Mouse (Mus musculus) limb, embryonic 10.5 days (tissue): Measurements from ENCODE around the gene Fkbp1a. TPM values are rescaled to one million over a fixed set of nuclear protein-coding genes. Genes with fewer than 3 reads are reported as not detected.

Experiments used
- DNase-seq: peaks from one replicate; pipeline ENCODE4 v3.0.0-alpha.2; 2017; ENCODE audit warnings: low spot score
- H3K27ac ChIP-seq: fragments of 300-500 bp; sonication (generic); 2 replicates; pipeline ENCODE4 v1.5.1; 2016; ENCODE audit warnings: mild to moderate bottlenecking
- H3K27me3 ChIP-seq: fragments of 300-500 bp; sonication (generic); 2 replicates; pipeline ENCODE4 v1.6.1; 2016; ENCODE audit warnings: low read depth, mild to moderate bottlenecking; ENCODE audit not compliant: poor library complexity, severe bottlenecking
- H3K36me3 ChIP-seq: fragments of 300-500 bp; sonication (generic); 2 replicates; pipeline ENCODE4 v1.6.1; 2016; ENCODE audit warnings: mild to moderate bottlenecking, moderate library complexity
- H3K4me1 ChIP-seq: fragments of 300-500 bp; sonication (generic); 2 replicates; pipeline ENCODE4 v1.6.1; 2016
- H3K4me3 ChIP-seq: fragments of 300-500 bp; sonication (generic); 2 replicates; pipeline ENCODE4 v1.5.1; 2016; ENCODE audit warnings: mild to moderate bottlenecking, moderate library complexity
- H3K9me3 ChIP-seq: fragments of 300-500 bp; sonication (generic); replicated peaks from 2 replicates; pipeline ENCODE4 v1.6.1; 2016; ENCODE audit warnings: mild to moderate bottlenecking
- WGBS: fragments of 180-500 bp; shearing (Covaris S2); methylation state at CpG from one replicate; pipeline ENCODE4 v1.1.7; 2016; 5-methylcytosine and 5-hydroxymethylcytosine counted together
- polyA plus RNA-seq: library from polyadenylated mRNA; unstranded; fragments of >200 nt; fragmentation: Nextera tagmentation; extraction: Ambion mirVana; gene quantifications from 2 replicates; pipeline ENCODE4 v1.2.1, GENCODE M21; 2016

Fkbp1a gene
- polyA plus RNA-seq, 1 experiment from 2014 or later: 543 TPM

DNA sequence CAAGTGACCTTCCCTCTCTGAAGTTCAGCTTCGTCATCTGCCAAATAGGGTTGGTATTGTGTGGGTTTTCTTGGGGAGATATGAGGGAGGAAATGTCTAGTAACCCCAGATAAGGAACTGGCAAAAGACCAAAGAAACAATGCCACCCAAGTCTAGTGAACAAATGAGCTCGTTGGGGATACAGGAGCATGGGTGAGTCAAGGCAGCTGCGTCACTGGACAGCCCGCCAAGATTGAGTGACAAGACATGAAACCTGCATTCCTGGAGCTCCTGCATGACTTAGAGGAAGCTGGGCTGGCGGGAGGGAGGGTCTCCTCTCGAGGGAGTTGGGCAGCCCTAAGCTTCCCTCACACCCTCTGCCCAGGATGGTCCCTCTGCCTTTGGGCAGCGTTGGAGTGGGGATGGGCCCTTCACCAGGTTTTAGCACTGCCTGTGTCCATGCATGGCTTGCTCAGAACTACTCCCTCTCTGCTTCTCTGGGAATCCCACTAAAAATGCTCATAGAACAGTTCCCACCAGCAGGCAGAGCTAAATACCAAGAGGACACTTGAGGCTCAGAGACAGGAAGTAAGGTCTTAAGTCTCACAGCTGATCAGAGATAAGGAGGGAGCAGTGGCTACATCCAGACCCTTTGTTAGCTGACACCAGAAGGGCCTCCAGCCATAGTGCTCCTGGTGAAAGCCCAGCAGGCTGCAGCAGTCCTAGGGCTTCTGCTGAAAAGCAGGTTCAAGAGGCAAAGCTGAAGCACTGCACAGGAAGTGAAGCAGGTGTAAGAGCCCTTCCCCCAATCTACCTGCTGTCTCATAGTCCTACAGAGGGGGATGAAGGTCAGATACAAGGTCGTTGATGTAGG lies 11.7 kb upstream of the Fkbp1a start:
- Histone ChIP-seq H3K4me1 (peaks cover 8% of the 10 kb centered on the region), H3K27ac (0 out of 2 replicates have a peak overlapping the region, but pooled peaks have one; percentile 4), H3K36me3 (no peaks in the 10 kb centered on the region), H3K4me3 (no peak overlapping the region), H3K9me3 (no peaks in the 10 kb centered on the region), H3K27me3 (no peaks in the 10 kb centered on the region)
- DNase-seq: no peak
- 55% methylated on average over 8 of the region's 8 CpGs for WGBS

DNA sequence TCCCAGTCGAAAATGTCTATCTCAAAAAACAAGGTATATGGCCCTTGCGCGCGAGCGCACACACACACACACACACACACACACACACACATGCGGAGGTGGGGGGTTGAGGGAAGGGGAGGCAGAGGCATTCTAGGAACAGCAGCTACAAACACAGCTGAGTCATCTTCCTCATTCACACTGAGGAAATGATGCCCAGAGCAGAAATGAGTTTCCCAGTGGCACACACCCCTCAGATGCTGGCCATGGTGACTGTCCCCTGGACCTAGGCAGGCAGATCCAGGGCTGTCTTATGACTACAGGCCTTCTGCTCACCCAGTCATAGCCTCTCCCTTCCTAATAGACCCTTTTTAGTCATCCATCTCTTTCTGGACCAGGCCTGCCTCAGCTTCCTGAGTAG lies 8.7 kb upstream of the Fkbp1a start:
- WGBS: 98% methylated on average over 6 of the region's 6 CpGs
- Histone ChIP-seq H3K4me1 (peaks cover 12% of the 10 kb centered on the region), H3K27ac (no peak overlapping the region), H3K9me3 (no peaks in the 10 kb centered on the region), H3K27me3 (no peaks in the 10 kb centered on the region), H3K36me3 (no peaks in the 10 kb centered on the region), H3K4me3 (no peak overlapping the region)
- DNase-seq: no peak

DNA sequence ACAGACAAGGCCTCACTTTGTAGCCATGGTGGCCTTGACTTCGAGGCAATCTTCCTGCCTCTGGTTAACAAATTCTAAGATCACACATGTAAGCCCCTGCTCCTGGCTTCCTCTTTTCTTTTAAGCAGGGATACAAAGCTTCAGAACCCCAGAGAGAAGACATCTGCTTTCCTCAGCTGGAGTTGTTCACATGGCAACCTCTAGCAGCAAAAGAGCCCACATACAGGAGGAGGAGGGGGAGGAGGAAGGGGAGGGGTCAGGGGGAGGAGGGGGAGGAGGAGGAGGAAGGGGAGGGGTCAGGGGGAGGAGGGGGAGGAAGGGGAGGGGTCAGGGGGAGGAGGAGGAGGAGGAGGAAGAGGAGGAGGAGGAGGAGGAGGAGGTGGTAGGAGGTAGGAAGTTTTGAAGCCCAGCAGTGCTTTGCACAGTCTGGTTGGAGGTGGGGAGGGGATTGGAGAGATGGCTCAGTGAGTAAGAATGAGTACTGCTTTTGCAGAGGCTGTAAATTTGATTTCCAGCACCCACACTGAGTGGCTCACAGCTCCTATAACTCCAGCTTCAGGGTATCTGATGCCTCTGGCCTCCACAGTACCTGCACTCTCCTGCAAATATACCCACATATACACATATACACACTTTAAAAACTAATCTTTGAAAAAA lies 6.2 kb upstream of the Fkbp1a start:
- Histone ChIP-seq H3K36me3 (no peaks in the 10 kb centered on the region), H3K9me3 (no peaks in the 10 kb centered on the region), H3K4me3 (no peak overlapping the region), H3K4me1 (peaks cover 6% of the 10 kb centered on the region), H3K27ac (no peak overlapping the region), H3K27me3 (no peaks in the 10 kb centered on the region)
- DNase-seq: no peak
- WGBS: 73% methylated on average over 1 of the region's 1 CpGs

DNA sequence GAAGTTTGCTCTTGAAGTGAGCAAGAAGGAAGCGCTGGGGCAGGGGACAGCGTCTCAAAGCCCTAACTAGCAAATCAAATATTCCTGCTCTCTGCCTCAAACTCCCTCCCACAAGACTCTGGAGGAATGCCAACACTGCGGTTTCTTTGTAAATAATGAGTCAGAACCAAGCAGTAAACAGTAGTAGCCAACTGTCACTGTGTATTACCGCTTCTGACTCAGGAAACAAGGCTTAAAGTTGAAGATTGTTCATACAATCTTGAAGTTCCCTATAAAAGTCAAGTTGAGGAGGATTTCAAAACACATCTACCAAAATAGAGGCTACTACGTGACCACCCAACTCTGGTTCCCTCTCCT lies 5.7 kb upstream of the Fkbp1a start:
- Histone ChIP-seq H3K36me3 (no peaks in the 10 kb centered on the region), H3K27ac (no peak overlapping the region), H3K4me3 (no peak overlapping the region), H3K4me1 (peaks cover 8% of the 10 kb centered on the region), H3K27me3 (no peaks in the 10 kb centered on the region), H3K9me3 (no peaks in the 10 kb centered on the region)
- 80% methylated on average over 5 of the region's 5 CpGs for WGBS
- no peak for DNase-seq

DNA sequence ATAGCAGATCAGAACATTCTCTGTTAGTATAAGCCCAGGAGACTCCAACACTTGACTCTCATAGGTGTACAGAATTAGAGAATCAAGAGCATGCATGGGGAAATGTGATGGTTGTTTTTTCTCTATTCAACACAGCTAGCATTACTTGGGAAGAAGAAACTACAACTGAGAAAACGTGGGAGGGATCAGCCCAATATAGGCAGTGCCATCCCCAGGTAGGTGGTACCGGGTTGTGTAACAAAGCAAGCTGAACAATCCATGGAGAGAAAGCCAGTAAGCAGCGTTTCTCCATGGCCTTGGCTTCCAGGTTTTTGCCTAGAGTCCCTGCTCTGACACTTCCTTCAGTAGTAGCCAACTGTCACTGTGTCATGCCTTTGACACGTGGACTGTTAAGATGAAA lies 3.6 kb upstream of the Fkbp1a start:
- no peaks in the 10 kb centered on the region for H3K36me3 ChIP-seq
- H3K4me1 ChIP-seq: peaks cover 16% of the 10 kb centered on the region
- no peak overlapping the region for H3K27ac ChIP-seq
- no peak for DNase-seq
- no peaks in the 10 kb centered on the region for H3K27me3 ChIP-seq
- no peaks in the 10 kb centered on the region for H3K9me3 ChIP-seq
- H3K4me3 ChIP-seq: no peak overlapping the region
- WGBS: 65% methylated on average over 4 of the region's 4 CpGs

DNA sequence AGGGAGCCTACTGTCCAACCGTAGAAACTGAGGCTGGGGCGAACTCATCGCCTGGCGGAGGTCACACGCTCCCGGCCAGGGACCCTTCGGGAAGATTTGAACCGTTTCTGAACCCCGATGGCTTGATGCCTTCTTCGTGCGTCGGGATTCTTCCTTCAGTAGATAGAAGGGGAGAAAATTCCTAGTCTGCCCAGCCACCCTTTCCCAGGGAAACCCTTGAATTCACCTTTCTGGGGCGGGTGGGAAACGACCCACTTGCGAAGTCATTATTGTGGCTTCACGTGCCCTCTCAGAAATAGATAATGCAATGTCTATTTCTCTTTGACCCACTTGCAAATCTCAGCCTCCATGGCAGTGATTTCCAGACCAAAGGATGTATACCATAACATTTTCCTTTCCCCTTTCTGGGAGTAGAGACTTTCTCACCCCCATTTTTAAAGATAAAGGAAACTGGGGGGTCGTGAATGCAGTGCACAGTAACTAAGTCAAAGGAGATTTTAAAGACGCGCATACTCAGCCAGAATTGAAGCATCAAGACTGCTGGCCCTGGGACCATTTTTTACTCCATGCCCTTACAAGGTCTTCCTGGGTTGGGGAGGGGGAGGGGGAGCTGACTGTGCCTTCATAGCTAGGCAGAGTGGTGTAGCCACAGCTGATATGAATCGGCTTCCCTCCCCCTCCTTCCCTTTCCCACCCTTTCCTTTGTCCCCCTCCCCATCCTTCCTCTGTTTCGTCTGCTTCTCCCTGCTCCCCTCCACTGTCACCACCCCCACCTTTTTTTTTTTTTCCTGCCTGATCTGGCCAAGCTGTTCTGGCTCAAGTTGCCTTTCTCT lies 996 bp downstream of the Fkbp1a start:
- peak; percentile 55 for DNase-seq
- peak overlapping the region; percentile 98 for H3K27ac ChIP-seq
- 2% methylated on average over 21 of the region's 21 CpGs for WGBS

DNA sequence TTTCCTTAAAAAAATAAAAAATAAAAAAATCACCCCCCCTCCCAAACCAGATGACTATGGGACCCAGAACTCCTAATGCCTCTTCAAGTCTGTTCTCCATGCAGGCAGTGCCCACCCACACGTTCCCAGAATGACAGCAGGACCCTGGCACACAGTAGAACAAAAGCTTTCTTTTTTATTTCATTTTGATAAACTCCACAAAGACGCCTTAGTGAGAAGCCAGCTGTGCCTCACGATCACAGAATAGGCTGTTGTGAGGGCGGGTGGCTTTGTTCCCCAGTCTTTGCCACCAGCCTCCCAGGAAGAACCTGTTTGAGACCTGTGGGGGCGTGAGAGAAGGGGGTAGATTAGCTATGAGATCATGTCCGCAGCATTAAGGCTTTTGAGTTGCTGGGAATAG lies 2.4 kb downstream of the Fkbp1a start:
- DNase-seq: no peak
- H3K36me3 ChIP-seq: peaks cover 55% of the 10 kb centered on the region
- 91% methylated on average over 6 of the region's 6 CpGs for WGBS
- H3K27ac ChIP-seq: no peak overlapping the region
- H3K9me3 ChIP-seq: no peaks in the 10 kb centered on the region
- H3K27me3 ChIP-seq: no peaks in the 10 kb centered on the region
- H3K4me3 ChIP-seq: 0 out of 2 replicates have a peak overlapping the region, but pooled peaks have one; percentile 99
- peaks cover 31% of the 10 kb centered on the region for H3K4me1 ChIP-seq

More for the DNA sequence above, 996 bp downstream of the Fkbp1a start:
- Histone ChIP-seq H3K4me3 (peak overlapping the region; percentile 99), H3K4me1 (peaks cover 31% of the 10 kb centered on the region), H3K9me3 (no peaks in the 10 kb centered on the region), H3K27me3 (no peaks in the 10 kb centered on the region), H3K36me3 (peaks cover 41% of the 10 kb centered on the region)

DNA sequence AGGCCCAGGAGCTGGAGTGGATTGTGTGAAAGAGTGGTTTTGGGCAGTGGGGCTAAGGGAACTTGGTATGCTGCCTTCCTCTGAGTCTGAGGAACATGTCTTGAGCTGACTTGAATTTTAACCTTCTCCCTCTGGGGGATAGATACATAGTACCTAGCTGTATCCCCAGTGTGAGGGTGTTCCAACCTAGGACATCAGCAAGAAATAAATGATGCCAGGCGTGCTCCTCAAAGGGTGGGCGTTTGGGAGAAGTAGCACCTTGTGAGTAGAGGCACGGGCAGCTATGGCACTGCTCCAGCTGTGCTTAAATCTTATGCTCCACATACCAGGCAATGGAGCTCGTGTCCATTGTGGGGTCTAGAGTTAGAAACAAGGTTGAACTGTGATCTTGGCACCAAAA lies 4.3 kb downstream of the Fkbp1a start:
- Histone ChIP-seq H3K9me3 (no peaks in the 10 kb centered on the region), H3K27ac (no peak overlapping the region), H3K4me1 (peaks cover 28% of the 10 kb centered on the region), H3K27me3 (no peaks in the 10 kb centered on the region), H3K36me3 (peaks cover 74% of the 10 kb centered on the region), H3K4me3 (no peak overlapping the region)
- no peak for DNase-seq
- WGBS: 93% methylated on average over 4 of the region's 4 CpGs

DNA sequence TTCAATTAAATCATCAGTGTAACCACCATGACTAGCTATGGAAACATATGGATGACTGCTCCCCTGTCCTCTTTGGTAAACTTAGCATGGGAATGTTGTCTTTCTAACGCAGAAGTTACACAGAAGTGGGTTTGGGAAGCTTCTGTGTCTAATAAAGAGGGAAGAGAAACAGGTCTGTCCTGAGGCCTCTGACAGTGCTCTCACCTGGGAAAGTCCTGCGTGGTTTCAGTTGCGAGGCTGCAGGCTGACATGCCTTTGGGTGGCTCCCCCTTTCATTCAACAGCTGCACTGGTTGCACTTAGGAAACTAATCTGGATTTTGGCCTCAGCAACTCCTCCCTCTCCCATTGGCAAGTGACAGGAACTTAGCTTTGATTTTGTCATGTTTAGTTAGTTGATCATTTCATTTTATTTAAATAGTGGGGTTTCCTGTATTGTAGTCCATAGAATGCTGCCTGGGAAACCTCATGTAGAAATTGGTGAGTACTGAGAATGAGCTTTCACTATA lies 7.4 kb downstream of the Fkbp1a start:
- no peak overlapping the region for H3K4me3 ChIP-seq
- DNase-seq: no peak
- H3K4me1 ChIP-seq: peaks cover 9% of the 10 kb centered on the region
- no peaks in the 10 kb centered on the region for H3K9me3 ChIP-seq
- WGBS: 87% methylated on average over 3 of the region's 3 CpGs
- H3K36me3 ChIP-seq: peaks cover 100% of the 10 kb centered on the region
- no peak overlapping the region for H3K27ac ChIP-seq
- H3K27me3 ChIP-seq: no peaks in the 10 kb centered on the region

DNA sequence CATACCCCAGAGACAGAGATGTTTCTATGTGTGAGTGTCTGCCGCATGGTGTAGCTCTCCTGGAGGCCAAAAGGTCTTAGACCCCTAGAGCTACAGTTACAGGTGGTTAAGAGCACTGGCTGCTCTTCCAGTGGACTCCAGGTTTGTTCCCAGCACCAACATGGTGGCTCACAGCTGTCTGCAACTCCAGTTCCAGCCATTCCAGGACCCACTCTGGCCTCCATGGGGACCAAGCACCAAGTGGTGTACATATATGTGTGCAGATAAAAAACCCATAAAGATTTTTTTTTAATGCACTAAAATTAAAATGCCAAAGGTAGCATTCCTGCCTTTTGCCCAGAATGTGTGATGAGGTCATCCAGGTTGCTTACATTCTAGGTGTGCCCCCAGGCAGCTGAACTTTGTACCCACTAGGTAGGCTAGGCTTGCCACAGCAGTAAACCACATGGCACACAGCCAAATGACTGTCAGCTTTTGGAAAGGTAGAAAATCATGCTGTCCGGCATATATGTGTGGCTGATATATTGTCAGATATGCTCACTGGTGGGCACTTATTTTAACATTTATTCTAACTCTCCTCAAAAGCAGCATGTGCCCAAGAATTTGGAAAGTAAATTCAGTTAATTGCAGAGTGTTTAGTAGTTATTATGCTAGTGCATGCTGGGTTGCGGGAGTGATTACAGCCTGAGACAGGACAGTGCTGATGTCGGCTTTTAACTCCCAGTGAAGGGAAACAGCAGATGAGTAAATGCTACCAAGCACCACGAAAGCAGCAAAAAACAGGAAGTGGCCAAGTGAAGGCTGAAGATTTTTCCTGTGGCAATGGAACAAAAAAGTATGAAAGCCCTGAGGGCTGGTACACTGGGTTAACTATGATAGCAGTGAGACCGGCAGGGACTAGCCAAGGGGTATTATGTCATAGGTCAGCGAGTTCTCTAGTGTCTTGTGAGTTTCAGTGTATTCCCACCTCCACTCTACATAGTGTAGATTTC lies 20.9 kb downstream of the Fkbp1a start:
- 85% methylated on average over 7 of the region's 7 CpGs for WGBS
- Histone ChIP-seq H3K4me1 (no peaks in the 10 kb centered on the region), H3K27me3 (no peaks in the 10 kb centered on the region), H3K27ac (no peak overlapping the region), H3K4me3 (no peak overlapping the region), H3K36me3 (peaks cover 65% of the 10 kb centered on the region), H3K9me3 (no peaks in the 10 kb centered on the region)
- no peak for DNase-seq

DNA sequence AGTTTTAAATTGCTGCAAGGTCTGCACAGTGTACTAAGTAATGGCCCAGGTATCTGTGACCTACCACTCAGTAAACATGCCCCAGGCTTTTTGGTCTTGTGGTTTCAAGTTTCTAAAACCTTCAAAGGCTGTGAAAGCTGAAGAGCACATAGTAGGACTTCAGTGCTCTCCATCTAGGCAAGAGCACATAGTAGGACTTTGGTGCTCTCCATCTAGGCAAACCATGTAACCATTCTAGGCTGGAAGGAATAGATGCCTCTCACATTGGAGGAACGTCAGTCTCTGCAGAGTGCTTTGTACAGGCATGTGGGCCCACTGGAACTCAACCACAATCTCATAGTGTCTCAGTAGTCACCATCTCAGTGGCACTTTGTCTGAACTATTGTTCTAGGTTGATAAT lies 21.7 kb downstream of the Fkbp1a start:
- H3K27me3 ChIP-seq: no peaks in the 10 kb centered on the region
- 89% methylated on average over 1 of the region's 1 CpGs for WGBS
- DNase-seq: no peak
- no peaks in the 10 kb centered on the region for H3K4me1 ChIP-seq
- no peaks in the 10 kb centered on the region for H3K9me3 ChIP-seq
- H3K4me3 ChIP-seq: no peak overlapping the region
- no peak overlapping the region for H3K27ac ChIP-seq
- H3K36me3 ChIP-seq: peaks cover 57% of the 10 kb centered on the region

DNA sequence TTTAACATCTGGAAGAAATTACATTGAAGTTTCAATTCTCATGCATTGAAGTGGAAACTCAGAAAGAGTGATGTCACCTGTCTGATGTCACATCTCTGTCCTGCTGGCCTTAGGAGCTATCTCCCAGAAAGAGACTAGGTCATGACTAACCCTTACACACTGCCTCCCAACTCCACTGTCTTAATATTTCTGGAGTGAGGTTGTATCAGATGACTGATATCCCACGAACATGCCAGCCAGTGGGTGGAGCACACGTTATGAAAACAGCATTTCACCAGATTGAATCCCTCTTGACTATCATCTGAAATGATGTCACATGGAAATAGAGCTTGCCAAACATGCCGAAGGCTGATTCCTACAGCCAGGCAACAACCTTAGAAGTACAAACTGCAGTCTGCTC lies 22.7 kb downstream of the Fkbp1a start:
- 83% methylated on average over 3 of the region's 3 CpGs for WGBS
- H3K36me3 ChIP-seq: peaks cover 47% of the 10 kb centered on the region
- no peak for DNase-seq

More for the DNA sequence above, 22.7 kb downstream of the Fkbp1a start:
- H3K4me1 ChIP-seq: no peaks in the 10 kb centered on the region
- H3K9me3 ChIP-seq: no peaks in the 10 kb centered on the region
- no peak overlapping the region for H3K4me3 ChIP-seq
- H3K27me3 ChIP-seq: no peaks in the 10 kb centered on the region
- no peak overlapping the region for H3K27ac ChIP-seq
